Comparison of ENCODE assay signal across 14 mouse cellular contexts in genomic region chr2:129895369-129895768, GRCm38 (mm10).
"Had no signal": no experiment of that assay in that cellular context is flagged by ENCODE, and none has a peak within 500 bp of the region (broad histone marks: within the 10 kb centered on the region; RNA-seq: fewer than 3 reads in every experiment).

No protein-coding gene starts in this region.

- H3K4me3 ChIP-seq: limb, embryonic 12.5 days; lung, embryonic 15.5 days; midbrain, embryonic 13.5 days; myocyte; neural tube, embryonic 15.5 days had no signal

- H3K27ac ChIP-seq: limb, embryonic 12.5 days; liver, embryonic 14.5 days; lung, embryonic 15.5 days; midbrain, embryonic 13.5 days; neural tube, embryonic 15.5 days had no signal

- H3K4me1 ChIP-seq: limb, embryonic 12.5 days; lung, embryonic 15.5 days; midbrain, embryonic 13.5 days had no signal

- ATAC-seq: intestine, postnatal 0 days; midbrain, embryonic 13.5 days had no signal

- H3K36me3 ChIP-seq: limb, embryonic 12.5 days; lung, embryonic 15.5 days; midbrain, embryonic 13.5 days; neural tube, embryonic 15.5 days had no signal

- DNase-seq: kidney, adult 8-10 months; kidney, postnatal 25 days; layer of hippocampus, postnatal 36 days; liver; lung, postnatal 14 days; right cerebral cortex, postnatal 14 days; thymus, postnatal 4 days had no signal
